Mouse (Mus musculus) liver, embryonic 11.5 days (tissue): ENCODE results near the gene Gmppa. TPM values are rescaled to one million over a fixed set of nuclear protein-coding genes. Genes with fewer than 3 reads are reported as not detected.

Source experiments
- ATAC-seq: fragments of 200-750 bp; cut with Nextera tagmentation; replicated peaks from 2 replicates; pipeline ENCODE4 v1.8.0; 2017; ENCODE audit warnings: moderate number of reproducible peaks, mild to moderate bottlenecking, moderate TSS enrichment, moderate library complexity; ENCODE audit not compliant: low FRiP score
- DNase-seq: peaks from one replicate; pipeline ENCODE4 v3.0.0-alpha.2; 2017; ENCODE audit warnings: low spot score
- H3K27ac ChIP-seq: fragments of 300-500 bp; sonication (generic); 2 replicates; pipeline ENCODE4 v1.5.1; 2014; ENCODE audit warnings: mild to moderate bottlenecking, low read depth, low read length, control low read depth
- H3K27me3 ChIP-seq: fragments of 300-500 bp; sonication (generic); replicated peaks from 2 replicates; pipeline ENCODE4 v1.6.1; 2014; ENCODE audit warnings: low read length, mixed read lengths; ENCODE audit not compliant: control insufficient read depth, insufficient read depth
- H3K36me3 ChIP-seq: fragments of 300-500 bp; sonication (generic); 2 replicates; pipeline ENCODE4 v1.6.1; 2014; ENCODE audit warnings: mild to moderate bottlenecking, low read length, moderate library complexity, mixed read lengths; ENCODE audit not compliant: control insufficient read depth, insufficient read depth
- H3K4me1 ChIP-seq: fragments of 300-500 bp; sonication (generic); replicated peaks from 2 replicates; pipeline ENCODE4 v1.6.1; 2014; ENCODE audit warnings: low read length, mixed read lengths; ENCODE audit not compliant: control insufficient read depth, insufficient read depth
- H3K4me2 ChIP-seq: fragments of 300-500 bp; sonication (generic); 2 replicates; pipeline ENCODE4 v1.6.1; 2014; ENCODE audit warnings: mild to moderate bottlenecking, control low read depth, moderate library complexity
- H3K4me3 ChIP-seq: fragments of 300-500 bp; sonication (generic); 2 replicates; pipeline ENCODE4 v1.5.1; 2014; ENCODE audit warnings: low read depth, low read length, control low read depth
- H3K9ac ChIP-seq: fragments of 300-500 bp; sonication (generic); 2 replicates; pipeline ENCODE4 v1.6.1; 2014; ENCODE audit warnings: low read depth, low read length, control low read depth
- H3K9me3 ChIP-seq: fragments of 300-500 bp; sonication (generic); 2 replicates; pipeline ENCODE4 v1.6.1; 2016; ENCODE audit warnings: low read length, inconsistent platforms, mixed read lengths; ENCODE audit not compliant: control insufficient read depth
- WGBS: fragments of 180-500 bp; shearing (Covaris S2); extraction: QIAGEN DNeasy Blood & Tissue Kit; methylation state at CpG from one replicate; pipeline ENCODE4 v1.1.7; 2014; 5-methylcytosine and 5-hydroxymethylcytosine counted together
- polyA plus RNA-seq: library from polyadenylated mRNA; unstranded; fragments of >200 nt; fragmentation: Nextera tagmentation; extraction: Ambion mirVana; gene quantifications from 2 replicates; pipeline ENCODE4 v1.2.1, GENCODE M21; 2014

The Gmppa gene
- polyA plus RNA-seq, 1 experiment from 2014 or later = 69.1 TPM

- WGBS = 94% methylated on average over 7 of the region's 7 CpGs
- H3K9me3 ChIP-seq = no peaks in the 10 kb centered on the region
- ATAC-seq = no peak
- H3K4me1 ChIP-seq = peaks cover 39% of the 10 kb centered on the region
- no peak overlapping the region for H3K9ac ChIP-seq
- H3K36me3 ChIP-seq = peaks cover 2% of the 10 kb centered on the region; the same call in 1 of the 2 replicates
- 0 out of 2 replicates have a peak, but pooled peaks cover 3% of the 10 kb centered on the region for H3K27me3 ChIP-seq
- no peak overlapping the region for H3K27ac ChIP-seq
- DNase-seq = no peak
- no peak overlapping the region for H3K4me2 ChIP-seq
- no peak overlapping the region for H3K4me3 ChIP-seq
Observed at GRCm38 (mm10) chr1:75440661-75441060, 4.9 kb downstream of the Gmppa start.

- WGBS = 84% methylated on average over 15 of the region's 15 CpGs
- no peaks in the 10 kb centered on the region for H3K9me3 ChIP-seq
- H3K36me3 ChIP-seq = peaks cover 2% of the 10 kb centered on the region; the same call in 1 of the 2 replicates
- H3K27me3 ChIP-seq = 0 out of 2 replicates have a peak, but pooled peaks cover 4% of the 10 kb centered on the region
- H3K4me3 ChIP-seq = no peak overlapping the region
- H3K4me1 ChIP-seq = peaks cover 43% of the 10 kb centered on the region
- DNase-seq (no peak), ATAC-seq (no peak)
- no peak overlapping the region for H3K4me2 ChIP-seq
- H3K9ac ChIP-seq = no peak overlapping the region
- no peak overlapping the region for H3K27ac ChIP-seq
Observed at GRCm38 (mm10) chr1:75441471-75441996, 5.8 kb downstream of the Gmppa start.

- Histone ChIP-seq H3K4me2 (no peak overlapping the region), H3K27me3 (peaks cover 9% of the 10 kb centered on the region; the same call in 1 of the 2 replicates), H3K9me3 (no peaks in the 10 kb centered on the region), H3K36me3 (peaks cover 2% of the 10 kb centered on the region; the same call in 1 of the 2 replicates), H3K27ac (no peak overlapping the region), H3K4me3 (no peak overlapping the region), H3K4me1 (peaks cover 43% of the 10 kb centered on the region), H3K9ac (no peak overlapping the region; the same call in 1 of the 2 replicates)
- 84% methylated on average over 9 of the region's 9 CpGs for WGBS
- DNase-seq (no peak), ATAC-seq (no peak)
Observed at GRCm38 (mm10) chr1:75442171-75442570, 6.4 kb downstream of the Gmppa start.

- Histone ChIP-seq H3K9ac (no peak overlapping the region), H3K4me2 (no peak overlapping the region), H3K36me3 (peaks cover 2% of the 10 kb centered on the region; the same call in 1 of the 2 replicates), H3K9me3 (no peaks in the 10 kb centered on the region), H3K4me3 (no peak overlapping the region), H3K27me3 (peaks cover 15% of the 10 kb centered on the region), H3K27ac (no peak overlapping the region), H3K4me1 (peaks cover 44% of the 10 kb centered on the region)
- DNase-seq (no peak), ATAC-seq (no peak)
- 70% methylated on average over 8 of the region's 8 CpGs for WGBS
Observed at GRCm38 (mm10) chr1:75442811-75443210, 7.1 kb downstream of the Gmppa start.

GRCm38 (mm10) chr1:75443247-75444024, 7.7 kb downstream of the Gmppa start:
- peaks cover 21% of the 10 kb centered on the region for H3K27me3 ChIP-seq
- no peak for ATAC-seq
- peaks cover 2% of the 10 kb centered on the region; the same call in 1 of the 2 replicates for H3K36me3 ChIP-seq
- 50% methylated on average over 13 of the region's 13 CpGs for WGBS
- DNase-seq = no peak
- no peak overlapping the region for H3K9ac ChIP-seq
- H3K4me1 ChIP-seq = peaks cover 50% of the 10 kb centered on the region
- no peak overlapping the region for H3K4me3 ChIP-seq
- no peak overlapping the region for H3K4me2 ChIP-seq
- H3K9me3 ChIP-seq = no peaks in the 10 kb centered on the region
- no peak overlapping the region for H3K27ac ChIP-seq

GRCm38 (mm10) chr1:75444208-75444607, 8.5 kb downstream of the Gmppa start:
- Histone ChIP-seq H3K9ac (no peak overlapping the region), H3K27me3 (peaks cover 28% of the 10 kb centered on the region), H3K4me2 (no peak overlapping the region), H3K36me3 (peaks cover 2% of the 10 kb centered on the region; the same call in 1 of the 2 replicates), H3K9me3 (no peaks in the 10 kb centered on the region), H3K4me1 (peaks cover 57% of the 10 kb centered on the region), H3K4me3 (no peak overlapping the region), H3K27ac (no peak overlapping the region)
- 57% methylated on average over 3 of the region's 3 CpGs for WGBS
- ATAC-seq = no peak
- DNase-seq = no peak

- ATAC-seq (peak; percentile 21), DNase-seq (no peak)
- Histone ChIP-seq H3K27me3 (peaks cover 38% of the 10 kb centered on the region), H3K27ac (peak overlapping the region; percentile 83), H3K9me3 (no peaks in the 10 kb centered on the region), H3K36me3 (peaks cover 2% of the 10 kb centered on the region; the same call in 1 of the 2 replicates), H3K4me3 (peak overlapping the region; percentile 40; the same call in 1 of the 2 replicates), H3K4me2 (peak overlapping the region; percentile 70), H3K4me1 (peaks cover 67% of the 10 kb centered on the region), H3K9ac (peak overlapping the region; percentile 44; the same call in 1 of the 2 replicates)
- WGBS = 8% methylated on average over 9 of the region's 9 CpGs
Observed at GRCm38 (mm10) chr1:75445141-75445701, 9.5 kb downstream of the Gmppa start.

- Histone ChIP-seq H3K4me2 (peak overlapping the region; percentile 70), H3K36me3 (peaks cover 2% of the 10 kb centered on the region; the same call in 1 of the 2 replicates), H3K4me1 (peaks cover 74% of the 10 kb centered on the region), H3K9ac (peak overlapping the region; percentile 44), H3K27me3 (peaks cover 45% of the 10 kb centered on the region), H3K27ac (peak overlapping the region; percentile 83), H3K9me3 (no peaks in the 10 kb centered on the region), H3K4me3 (peak overlapping the region; percentile 40)
- ATAC-seq = peak; percentile 71
- DNase-seq = peak; percentile 82
- under 1% methylated on average over 22 of the region's 22 CpGs for WGBS
Observed at GRCm38 (mm10) chr1:75445751-75446611, 10.3 kb downstream of the Gmppa start.
